Mouse (Mus musculus): ENCODE measurements around the gene Myo15b.

DNA sequence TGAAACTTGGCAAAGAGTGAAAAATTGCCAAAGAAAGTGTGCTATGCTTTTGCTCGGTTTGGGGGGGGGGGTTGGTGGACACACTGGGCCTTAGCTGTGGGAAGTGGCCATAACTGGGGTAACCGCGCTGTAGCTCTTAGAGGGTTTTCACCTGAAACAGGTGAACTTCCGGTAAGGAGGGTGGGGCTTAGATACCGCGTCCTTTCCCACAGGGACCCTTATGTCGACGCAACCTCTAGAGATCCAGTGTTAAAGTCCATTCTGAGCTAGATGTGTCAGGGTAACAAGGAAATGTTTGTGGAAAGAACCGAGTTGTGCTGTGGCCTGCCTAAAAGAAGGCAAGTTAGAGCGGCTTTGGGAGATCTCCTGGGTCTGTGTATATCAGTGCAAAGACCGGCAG lies 33.4 kb upstream of the Myo15b start:
- no peak for TF ChIP-seq CTCF (IDR thresholded peaks at IDR 0.05; ENCODE audit: extremely low read depth, insufficient read length, insufficient replicate concordance, low read depth, low read length)
- TF ChIP-seq POLR2A (IDR thresholded peaks at IDR 0.05; ENCODE audit: low read depth, low read length), result no peak
